Comparison of ENCODE assay signal across 19 mouse cellular contexts in genomic region chr3:39360278-39360677, GRCm38 (mm10).
A peak's percentile ranks its signal among the peaks of the same experiment; 100 is the strongest.
DNase-seq lines count a peak whose midpoint lies in the region; ATAC-seq lines count a peak whose summit lies in the region.
"Had no signal": no experiment of that assay in that cellular context is flagged by ENCODE, and none has a peak within 500 bp of the region (broad histone marks: within the 10 kb centered on the region; RNA-seq: fewer than 3 reads in every experiment).

No protein-coding gene starts in this region.

- peaks cover 3% of the 10 kb centered on the region; the same call in 1 of the 2 replicates for H3K9me3 ChIP-seq in hindbrain, embryonic 13.5 days
- no peaks in the 10 kb centered on the region for H3K9me3 ChIP-seq in hindbrain, embryonic 10.5 days
- H3K9me3 ChIP-seq in embryonic facial prominence, embryonic 14.5 days (ENCODE audit: control insufficient read depth, low read length) = 0 out of 2 replicates have a peak, but pooled peaks cover 6% of the 10 kb centered on the region
- no peaks in the 10 kb centered on the region for H3K9me3 ChIP-seq in limb, embryonic 11.5 days (ENCODE audit: control insufficient read depth, low read length)
- H3K9me3 ChIP-seq in liver, embryonic 11.5 days (ENCODE audit: control insufficient read depth, low read length) = no peaks in the 10 kb centered on the region
- H3K9me3 ChIP-seq in heart, embryonic 11.5 days (replicated peaks; ENCODE audit: control insufficient read depth, low read length) = no peaks in the 10 kb centered on the region
- H3K9me3 ChIP-seq: liver, embryonic 15.5 days had no signal

- 63% methylated on average over 2 of the region's 2 CpGs for WGBS in hindbrain, embryonic 13.5 days
- WGBS in hindbrain, embryonic 10.5 days = 71% methylated on average over 2 of the region's 2 CpGs
- 28% methylated on average over 2 of the region's 2 CpGs for WGBS in embryonic facial prominence, embryonic 14.5 days
- 12% methylated on average over 2 of the region's 2 CpGs for WGBS in limb, embryonic 11.5 days
- 56% methylated on average over 2 of the region's 2 CpGs for WGBS in liver, embryonic 11.5 days
- WGBS in heart, embryonic 11.5 days (ENCODE audit: insufficient replicate concordance) = 53% methylated on average over 2 of the region's 2 CpGs

- H3K4me1 ChIP-seq in hindbrain, embryonic 13.5 days (replicated peaks) = no peaks in the 10 kb centered on the region
- no peaks in the 10 kb centered on the region for H3K4me1 ChIP-seq in hindbrain, embryonic 10.5 days (replicated peaks)
- H3K4me1 ChIP-seq in embryonic facial prominence, embryonic 14.5 days (ENCODE audit: control insufficient read depth, insufficient read depth, low read length) = 0 out of 2 replicates have a peak, but pooled peaks cover 3% of the 10 kb centered on the region
- no peaks in the 10 kb centered on the region for H3K4me1 ChIP-seq in limb, embryonic 11.5 days (ENCODE audit: control insufficient read depth, insufficient read depth, low read length)
- H3K4me1 ChIP-seq in liver, embryonic 11.5 days (replicated peaks; ENCODE audit: control insufficient read depth, insufficient read depth, low read length) = no peaks in the 10 kb centered on the region
- peaks cover 3% of the 10 kb centered on the region; the same call in 1 of the 2 replicates for H3K4me1 ChIP-seq in heart, embryonic 11.5 days (ENCODE audit: control insufficient read depth, insufficient read depth, low read length)
- H3K4me1 ChIP-seq: liver, embryonic 15.5 days had no signal

- H3K9ac ChIP-seq in hindbrain, embryonic 13.5 days = no peak overlapping the region
- no peak overlapping the region for H3K9ac ChIP-seq in embryonic facial prominence, embryonic 14.5 days (ENCODE audit: low read depth, low read length)
- no peak overlapping the region for H3K9ac ChIP-seq in limb, embryonic 11.5 days (ENCODE audit: low read length)
- H3K9ac ChIP-seq in liver, embryonic 11.5 days (ENCODE audit: low read depth, low read length) = no peak overlapping the region
- no peak overlapping the region for H3K9ac ChIP-seq in heart, embryonic 11.5 days (ENCODE audit: low read depth, low read length)
- H3K9ac ChIP-seq: liver, embryonic 15.5 days had no signal

- ATAC-seq in hindbrain, embryonic 13.5 days (ENCODE audit: low FRiP score) = 0 out of 2 replicates have a peak, but pooled peaks have one; percentile 32
- no peak for ATAC-seq in embryonic facial prominence, embryonic 14.5 days (ENCODE audit: low read depth)
- peak; percentile 44; the same call in 1 of the 2 replicates for ATAC-seq in limb, embryonic 11.5 days (ENCODE audit: insufficient number of reproducible peaks, low FRiP score, low TSS enrichment, low read depth)
- no peak for ATAC-seq in liver, embryonic 11.5 days (replicated peaks; ENCODE audit: low FRiP score)
- no peak for ATAC-seq in heart, embryonic 11.5 days (replicated peaks; ENCODE audit: insufficient number of reproducible peaks, low FRiP score, low TSS enrichment)
- ATAC-seq: Patski had no signal

- no peak overlapping the region for H3K4me2 ChIP-seq in hindbrain, embryonic 13.5 days
- H3K4me2 ChIP-seq in embryonic facial prominence, embryonic 14.5 days (ENCODE audit: low read depth, low read length) = no peak overlapping the region
- no peak overlapping the region for H3K4me2 ChIP-seq in limb, embryonic 11.5 days (ENCODE audit: low read depth, severe bottlenecking)
- no peak overlapping the region for H3K4me2 ChIP-seq in liver, embryonic 11.5 days
- H3K4me2 ChIP-seq in heart, embryonic 11.5 days = no peak overlapping the region
- H3K4me2 ChIP-seq: liver, embryonic 15.5 days had no signal

- H3K4me3 ChIP-seq in hindbrain, embryonic 13.5 days = no peak overlapping the region
- no peak overlapping the region for H3K4me3 ChIP-seq in hindbrain, embryonic 10.5 days
- H3K4me3 ChIP-seq in embryonic facial prominence, embryonic 14.5 days (ENCODE audit: low read depth, low read length) = no peak overlapping the region
- H3K4me3 ChIP-seq in limb, embryonic 11.5 days (ENCODE audit: low read depth, low read length) = no peak overlapping the region
- H3K4me3 ChIP-seq in liver, embryonic 11.5 days (ENCODE audit: low read depth, low read length) = no peak overlapping the region
- no peak overlapping the region for H3K4me3 ChIP-seq in heart, embryonic 11.5 days (ENCODE audit: low read depth, low read length)
- H3K4me3 ChIP-seq: gastrocnemius, adult 2 months; heart, adult 2 months; liver, embryonic 15.5 days had no signal

- no peak overlapping the region for H3K27ac ChIP-seq in hindbrain, embryonic 13.5 days
- no peak overlapping the region for H3K27ac ChIP-seq in hindbrain, embryonic 10.5 days
- no peak overlapping the region for H3K27ac ChIP-seq in embryonic facial prominence, embryonic 14.5 days (replicated peaks; ENCODE audit: low read depth, low read length)
- no peak overlapping the region for H3K27ac ChIP-seq in limb, embryonic 11.5 days (replicated peaks; ENCODE audit: low read depth, low read length)
- H3K27ac ChIP-seq in liver, embryonic 11.5 days (ENCODE audit: low read depth, low read length) = no peak overlapping the region
- no peak overlapping the region for H3K27ac ChIP-seq in heart, embryonic 11.5 days (ENCODE audit: low read depth, low read length)
- H3K27ac ChIP-seq: gastrocnemius, adult 2 months; heart, adult 2 months; liver, embryonic 15.5 days; stomach, postnatal 0 days had no signal

- no peaks in the 10 kb centered on the region for H3K27me3 ChIP-seq in hindbrain, embryonic 13.5 days
- no peaks in the 10 kb centered on the region for H3K27me3 ChIP-seq in hindbrain, embryonic 10.5 days (ENCODE audit: insufficient read depth, poor library complexity, severe bottlenecking)
- no peaks in the 10 kb centered on the region for H3K27me3 ChIP-seq in embryonic facial prominence, embryonic 14.5 days (replicated peaks; ENCODE audit: control insufficient read depth, insufficient read depth, low read length)
- no peaks in the 10 kb centered on the region for H3K27me3 ChIP-seq in limb, embryonic 11.5 days (ENCODE audit: control insufficient read depth, insufficient read depth, low read length)
- no peaks in the 10 kb centered on the region for H3K27me3 ChIP-seq in liver, embryonic 11.5 days (replicated peaks; ENCODE audit: control insufficient read depth, insufficient read depth, low read length)
- H3K27me3 ChIP-seq in heart, embryonic 11.5 days (ENCODE audit: control insufficient read depth, insufficient read depth, low read length) = no peaks in the 10 kb centered on the region
- H3K27me3 ChIP-seq: liver, embryonic 15.5 days had no signal

- DNase-seq in hindbrain, embryonic 10.5 days (ENCODE audit: low spot score) = no peak
- DNase-seq in 3T3-L1 (ENCODE audit: low read depth, low spot score) = peak; percentile 32
- DNase-seq in embryonic facial prominence, embryonic 14.5 days (ENCODE audit: low spot score) = peak; percentile 36
- DNase-seq in limb, embryonic 11.5 days (ENCODE audit: low spot score) = peak; percentile 49
- no peak for DNase-seq in liver, embryonic 11.5 days (ENCODE audit: low spot score)
- DNase-seq in adrenal gland, adult 8-10 months = no peak
- DNase-seq: adrenal gland, adult 2 months; gastrocnemius, adult 2 months; heart, adult 2 months; heart, postnatal 14 days; kidney, adult 11 months; lung, postnatal 36 days; midbrain, embryonic 14.5 days; spleen, adult 18-20 months had no signal

- H3K36me3 ChIP-seq in hindbrain, embryonic 13.5 days = no peaks in the 10 kb centered on the region
- H3K36me3 ChIP-seq in hindbrain, embryonic 10.5 days = no peaks in the 10 kb centered on the region
- H3K36me3 ChIP-seq in embryonic facial prominence, embryonic 14.5 days (ENCODE audit: control insufficient read depth, insufficient read depth, low read length) = no peaks in the 10 kb centered on the region
- no peaks in the 10 kb centered on the region for H3K36me3 ChIP-seq in limb, embryonic 11.5 days (ENCODE audit: control insufficient read depth, insufficient read depth, low read length)
- H3K36me3 ChIP-seq in liver, embryonic 11.5 days (ENCODE audit: control insufficient read depth, insufficient read depth, low read length) = no peaks in the 10 kb centered on the region
- H3K36me3 ChIP-seq in heart, embryonic 11.5 days (ENCODE audit: control insufficient read depth, insufficient read depth, low read length) = no peaks in the 10 kb centered on the region
- H3K36me3 ChIP-seq: liver, embryonic 15.5 days had no signal

Comparison
In these comparisons a context has a peak if more than half of its experiments do, and no peak if none do; other contexts are left out.
1. ATAC-seq: peak in hindbrain, embryonic 13.5 days (single experiment) and limb, embryonic 11.5 days (single experiment); none in embryonic facial prominence, embryonic 14.5 days (single experiment), liver, embryonic 11.5 days (single experiment) and heart, embryonic 11.5 days (single experiment).
2. DNase-seq: peak in 3T3-L1 (single experiment), embryonic facial prominence, embryonic 14.5 days (single experiment) and limb, embryonic 11.5 days (single experiment); none in hindbrain, embryonic 10.5 days (single experiment), liver, embryonic 11.5 days (single experiment) and adrenal gland, adult 8-10 months (single experiment).